Mouse (Mus musculus): ENCODE data around the gene Hoxa2.

- TF ChIP-seq POLR2A (IDR thresholded peaks at IDR 0.05; ENCODE audit: control insufficient read depth, extremely low read depth, insufficient read depth, low read length, poor library complexity) (no peak), CTCF (IDR thresholded peaks at IDR 0.05; ENCODE audit: borderline replicate concordance, control insufficient read depth, extremely low read depth, insufficient read depth, low read length, poor library complexity) (no peak)
Observed at GRCm38 (mm10) chr6:52213119-52213986, 48.7 kb upstream of the Hoxa2 start, which contains the start of the genes Hoxa3 and Gm28308.
